Mouse (Mus musculus): ENCODE results near the gene Arfgap3. TPM values are rescaled to one million over a fixed set of nuclear protein-coding genes. Genes with fewer than 3 reads are reported as not detected.
"Not testable (repeated sequence)": the region's sequence is repeated elsewhere in the genome, so short reads cannot be mapped to it uniquely, and the experiment has no call there.

The Arfgap3 gene
- total and polyA plus RNA-seq, 2 experiments: 4.7 to 9.0 TPM

DNA sequence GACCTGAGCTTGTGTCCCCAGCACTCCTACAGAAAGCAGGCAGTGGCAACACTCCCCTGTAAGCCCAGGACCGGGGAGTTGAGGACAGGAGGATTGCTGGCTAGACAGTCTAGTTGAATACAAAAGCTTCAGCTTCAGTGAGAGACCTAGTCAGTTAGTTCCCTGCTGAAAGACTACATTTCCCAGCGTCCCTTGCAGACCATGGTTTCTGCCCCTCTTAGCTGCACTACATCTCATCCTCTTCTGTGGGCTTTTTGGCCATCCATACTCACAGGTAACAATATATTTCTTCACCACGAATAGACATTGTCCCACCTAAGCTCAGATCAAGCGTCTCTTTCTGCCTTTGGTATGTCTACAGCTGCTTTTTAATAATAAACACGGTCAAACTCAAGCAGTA is 67.7 kb downstream of the Arfgap3 start:
- Histone ChIP-seq H3K27me3 (ENCODE audit: control insufficient read depth, insufficient read depth, low read length) (no peaks in the 10 kb centered on the region), H3K4me1 (ENCODE audit: control insufficient read depth, insufficient read depth, low read length) (no peaks in the 10 kb centered on the region), H3K27ac (replicated peaks; ENCODE audit: insufficient read depth, low read depth, low read length) (no peak overlapping the region), H3K36me3 (ENCODE audit: control insufficient read depth, insufficient read depth, low read length) (no peaks in the 10 kb centered on the region), H3K9ac (ENCODE audit: low read depth, low read length) (no peak overlapping the region), H3K4me3 (ENCODE audit: insufficient read depth, low read depth, low read length) (no peak overlapping the region), H3K79me2 (ENCODE audit: control insufficient read depth, insufficient read depth, low read length) (no peaks in the 10 kb centered on the region)
- TF ChIP-seq CTCF (IDR thresholded peaks at IDR 0.05; ENCODE audit: low read depth, low read length): no peak
- no peak for TF ChIP-seq POLR2A (IDR thresholded peaks at IDR 0.05; ENCODE audit: extremely low read depth, insufficient read depth, low read length)
- DNase-seq (ENCODE audit: extremely low read depth, low read depth, low spot score): no peak
- 78% methylated on average over 5 of the region's 5 CpGs for WGBS

- no peak for DNase-seq (ENCODE audit: extremely low read depth, low read depth, low spot score)
- Histone ChIP-seq H3K9ac (ENCODE audit: low read depth, low read length) (no peak overlapping the region), H3K27ac (replicated peaks; ENCODE audit: insufficient read depth, low read depth, low read length) (no peak overlapping the region)
Observed at GRCm38 (mm10) chr15:83281303-83281702, 68.7 kb downstream of the Arfgap3 start.

GRCm38 (mm10) chr15:83278579-83278978 is 71.5 kb downstream of the Arfgap3 start:
- 89% methylated on average over 5 of the region's 5 CpGs for WGBS
- Histone ChIP-seq H3K36me3 (ENCODE audit: control insufficient read depth, insufficient read depth, low read length) (no peaks in the 10 kb centered on the region), H3K4me1 (ENCODE audit: control insufficient read depth, insufficient read depth, low read length) (no peaks in the 10 kb centered on the region)

More at GRCm38 (mm10) chr15:83281303-83281702, 68.7 kb downstream of the Arfgap3 start:
- 78% methylated on average over 11 of the region's 11 CpGs for WGBS
- H3K4me1 ChIP-seq (ENCODE audit: control insufficient read depth, insufficient read depth, low read length): no peaks in the 10 kb centered on the region
- no peak overlapping the region for H3K4me3 ChIP-seq (ENCODE audit: insufficient read depth, low read depth, low read length)
- H3K79me2 ChIP-seq (ENCODE audit: control insufficient read depth, insufficient read depth, low read length): no peaks in the 10 kb centered on the region
- H3K36me3 ChIP-seq (ENCODE audit: control insufficient read depth, insufficient read depth, low read length): no peaks in the 10 kb centered on the region
- no peaks in the 10 kb centered on the region for H3K27me3 ChIP-seq (ENCODE audit: control insufficient read depth, insufficient read depth, low read length)
- no peak for TF ChIP-seq POLR2A (IDR thresholded peaks at IDR 0.05; ENCODE audit: extremely low read depth, insufficient read depth, low read length)
- no peak for TF ChIP-seq CTCF (IDR thresholded peaks at IDR 0.05; ENCODE audit: low read depth, low read length)

DNA sequence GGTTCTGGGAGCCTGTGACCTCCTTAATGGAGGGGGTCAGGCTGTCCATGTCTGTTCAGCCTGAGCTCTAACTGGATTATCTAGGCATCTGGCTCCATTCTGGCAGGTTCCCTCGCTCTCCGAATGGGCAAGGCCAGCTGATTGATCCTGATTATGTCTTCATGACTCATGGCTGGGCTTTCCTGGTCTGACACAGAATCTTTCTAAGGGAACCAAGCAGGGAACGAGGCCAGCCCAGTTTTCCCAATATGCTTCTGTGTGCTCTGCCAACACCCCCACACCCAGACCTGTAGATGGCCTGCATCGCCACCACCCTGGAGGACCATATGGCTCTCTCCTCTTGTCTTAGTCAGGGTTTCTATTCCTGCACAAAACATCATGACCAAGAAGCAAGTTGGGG is 72.6 kb downstream of the Arfgap3 start:
- Histone ChIP-seq H3K4me3 (ENCODE audit: insufficient read depth, low read depth, low read length) (no peak overlapping the region), H3K27ac (replicated peaks; ENCODE audit: insufficient read depth, low read depth, low read length) (no peak overlapping the region), H3K79me2 (ENCODE audit: control insufficient read depth, insufficient read depth, low read length) (no peaks in the 10 kb centered on the region), H3K9ac (ENCODE audit: low read depth, low read length) (no peak overlapping the region), H3K36me3 (ENCODE audit: control insufficient read depth, insufficient read depth, low read length) (no peaks in the 10 kb centered on the region), H3K4me1 (ENCODE audit: control insufficient read depth, insufficient read depth, low read length) (no peaks in the 10 kb centered on the region), H3K27me3 (ENCODE audit: control insufficient read depth, insufficient read depth, low read length) (no peaks in the 10 kb centered on the region)
- WGBS: 94% methylated on average over 4 of the region's 4 CpGs
- TF ChIP-seq CTCF (IDR thresholded peaks at IDR 0.05; ENCODE audit: low read depth, low read length) (no peak), POLR2A (IDR thresholded peaks at IDR 0.05; ENCODE audit: extremely low read depth, insufficient read depth, low read length) (no peak)
- no peak for DNase-seq (ENCODE audit: extremely low read depth, low read depth, low spot score)

More at GRCm38 (mm10) chr15:83278579-83278978, 71.5 kb downstream of the Arfgap3 start:
- Histone ChIP-seq H3K4me3 (ENCODE audit: insufficient read depth, low read depth, low read length) (no peak overlapping the region), H3K27me3 (ENCODE audit: control insufficient read depth, insufficient read depth, low read length) (no peaks in the 10 kb centered on the region), H3K27ac (replicated peaks; ENCODE audit: insufficient read depth, low read depth, low read length) (no peak overlapping the region), H3K79me2 (ENCODE audit: control insufficient read depth, insufficient read depth, low read length) (no peaks in the 10 kb centered on the region), H3K9ac (ENCODE audit: low read depth, low read length) (no peak overlapping the region)
- no peak for TF ChIP-seq POLR2A (IDR thresholded peaks at IDR 0.05; ENCODE audit: extremely low read depth, insufficient read depth, low read length)
- TF ChIP-seq CTCF (IDR thresholded peaks at IDR 0.05; ENCODE audit: low read depth, low read length): no peak
- DNase-seq (ENCODE audit: extremely low read depth, low read depth, low spot score): no peak

DNA sequence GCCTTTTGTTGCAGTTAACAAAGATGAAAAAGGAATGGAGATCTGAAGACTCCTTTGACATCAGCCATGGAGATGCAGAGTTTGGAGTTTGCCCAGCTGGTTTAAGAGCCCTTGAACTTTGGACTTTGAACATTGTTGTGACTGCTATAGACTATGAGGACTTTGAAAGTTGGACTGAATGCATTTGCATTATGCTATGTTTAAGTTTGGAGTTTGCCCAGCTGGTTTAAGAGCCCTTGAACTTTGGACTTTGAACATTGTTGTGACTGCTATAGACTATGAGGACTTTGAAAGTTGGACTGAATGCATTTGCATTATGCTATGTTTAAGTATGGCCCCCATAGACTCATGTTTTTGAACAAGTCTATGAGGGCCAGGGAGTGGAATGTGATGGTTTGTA is 75.8 kb downstream of the Arfgap3 start:
- H3K36me3 ChIP-seq (ENCODE audit: control insufficient read depth, insufficient read depth, low read length); DNase-seq (ENCODE audit: extremely low read depth, low read depth, low spot score); H3K4me3 ChIP-seq (ENCODE audit: insufficient read depth, low read depth, low read length); H3K79me2 ChIP-seq (ENCODE audit: control insufficient read depth, insufficient read depth, low read length); H3K27me3 ChIP-seq (ENCODE audit: control insufficient read depth, insufficient read depth, low read length); H3K4me1 ChIP-seq (ENCODE audit: control insufficient read depth, insufficient read depth, low read length); H3K27ac ChIP-seq (replicated peaks; ENCODE audit: insufficient read depth, low read depth, low read length); H3K9ac ChIP-seq (ENCODE audit: low read depth, low read length): not testable (repeated sequence)

- Histone ChIP-seq H3K4me3 (ENCODE audit: insufficient read depth, low read depth, low read length) (no peak overlapping the region), H3K27ac (replicated peaks; ENCODE audit: insufficient read depth, low read depth, low read length) (no peak overlapping the region), H3K9ac (ENCODE audit: low read depth, low read length) (no peak overlapping the region), H3K36me3 (ENCODE audit: control insufficient read depth, insufficient read depth, low read length) (no peaks in the 10 kb centered on the region), H3K27me3 (ENCODE audit: control insufficient read depth, insufficient read depth, low read length) (no peaks in the 10 kb centered on the region), H3K4me1 (ENCODE audit: control insufficient read depth, insufficient read depth, low read length) (no peaks in the 10 kb centered on the region), H3K79me2 (ENCODE audit: control insufficient read depth, insufficient read depth, low read length) (no peaks in the 10 kb centered on the region)
- TF ChIP-seq CTCF (IDR thresholded peaks at IDR 0.05; ENCODE audit: low read depth, low read length) (no peak), POLR2A (IDR thresholded peaks at IDR 0.05; ENCODE audit: extremely low read depth, insufficient read depth, low read length) (no peak)
- no peak for DNase-seq (ENCODE audit: extremely low read depth, low read depth, low spot score)
- 93% methylated on average over 2 of the region's 2 CpGs for WGBS
Observed at GRCm38 (mm10) chr15:83273017-83273416, 77.0 kb downstream of the Arfgap3 start.

GRCm38 (mm10) chr15:83271221-83271620 is 78.8 kb downstream of the Arfgap3 start:
- DNase-seq (ENCODE audit: extremely low read depth, low read depth, low spot score); H3K4me3 ChIP-seq (ENCODE audit: insufficient read depth, low read depth, low read length); H3K36me3 ChIP-seq (ENCODE audit: control insufficient read depth, insufficient read depth, low read length); H3K27me3 ChIP-seq (ENCODE audit: control insufficient read depth, insufficient read depth, low read length); H3K4me1 ChIP-seq (ENCODE audit: control insufficient read depth, insufficient read depth, low read length); H3K9ac ChIP-seq (ENCODE audit: low read depth, low read length); H3K27ac ChIP-seq (replicated peaks; ENCODE audit: insufficient read depth, low read depth, low read length); H3K79me2 ChIP-seq (ENCODE audit: control insufficient read depth, insufficient read depth, low read length): not testable (repeated sequence)
- 20% methylated on average over 9 of the region's 9 CpGs for whole genome bisulfite sequencing

GRCm38 (mm10) chr15:83269985-83270384 is 80.1 kb downstream of the Arfgap3 start:
- H3K27ac ChIP-seq (replicated peaks; ENCODE audit: insufficient read depth, low read depth, low read length); H3K27me3 ChIP-seq (ENCODE audit: control insufficient read depth, insufficient read depth, low read length); H3K79me2 ChIP-seq (ENCODE audit: control insufficient read depth, insufficient read depth, low read length); DNase-seq (ENCODE audit: extremely low read depth, low read depth, low spot score); H3K4me1 ChIP-seq (ENCODE audit: control insufficient read depth, insufficient read depth, low read length); H3K9ac ChIP-seq (ENCODE audit: low read depth, low read length); H3K4me3 ChIP-seq (ENCODE audit: insufficient read depth, low read depth, low read length); H3K36me3 ChIP-seq (ENCODE audit: control insufficient read depth, insufficient read depth, low read length): not testable (repeated sequence)
- 25% methylated on average over 6 of the region's 6 CpGs for whole genome bisulfite sequencing

- not testable (repeated sequence) for DNase-seq (ENCODE audit: extremely low read depth, low read depth, low spot score); H3K4me1 ChIP-seq (ENCODE audit: control insufficient read depth, insufficient read depth, low read length); H3K9ac ChIP-seq (ENCODE audit: low read depth, low read length); H3K79me2 ChIP-seq (ENCODE audit: control insufficient read depth, insufficient read depth, low read length); H3K27me3 ChIP-seq (ENCODE audit: control insufficient read depth, insufficient read depth, low read length); H3K36me3 ChIP-seq (ENCODE audit: control insufficient read depth, insufficient read depth, low read length); H3K4me3 ChIP-seq (ENCODE audit: insufficient read depth, low read depth, low read length); H3K27ac ChIP-seq (replicated peaks; ENCODE audit: insufficient read depth, low read depth, low read length)
- 59% methylated on average over 7 of the region's 7 CpGs for WGBS
Observed at GRCm38 (mm10) chr15:83268428-83268827, 81.6 kb downstream of the Arfgap3 start.
